Mouse (Mus musculus) cerebellum, adult 2 months (tissue): ENCODE measurements at regions not wholly inside any gene's neighbourhood (a gene's known extent, or its start where the extent isn't known, plus 50 kb on each side); places are given as distances from the start of the nearest gene placed in this dataset.

Source experiments
- CTCF ChIP-seq: fragments of 200-500 bp; IDR thresholded peaks from 2 replicates; pipeline ENCODE4 v1.5.1; 2011; ENCODE audit warnings: low read depth, mild to moderate bottlenecking, control low read depth, low read length, moderate library complexity, borderline replicate concordance; ENCODE audit not compliant: insufficient read depth
- POLR2A ChIP-seq: fragments of 200-500 bp; IDR thresholded peaks from 2 replicates; pipeline ENCODE4 v1.6.1; 2011; ENCODE audit warnings: low read length, control low read depth, borderline replicate concordance; ENCODE audit not compliant: insufficient read depth

DNA sequence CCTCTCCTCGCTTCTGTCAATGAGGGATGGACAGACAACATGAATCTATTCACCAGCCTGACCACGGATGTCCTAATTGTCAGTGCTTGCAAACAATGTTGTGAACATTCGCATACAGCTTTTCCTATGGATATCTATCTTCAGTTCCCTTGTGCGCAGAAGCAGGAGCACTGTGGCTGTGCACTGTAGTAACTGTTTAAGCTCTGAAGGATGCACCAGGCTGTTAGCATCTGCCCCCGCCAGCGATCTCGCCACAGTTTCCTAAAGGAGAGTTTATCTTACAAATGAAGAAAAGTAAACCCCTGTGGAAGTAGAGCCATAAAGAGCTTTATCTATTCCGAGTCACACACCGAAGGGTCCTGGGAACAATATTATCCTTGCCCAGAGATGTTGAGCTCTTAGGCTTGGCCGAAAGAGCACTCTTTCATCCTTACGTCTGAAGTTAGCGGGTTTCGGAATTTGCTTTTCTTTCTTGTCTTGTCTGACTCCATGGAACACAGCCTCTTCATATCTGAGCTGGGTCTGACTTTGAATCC is 357.4 kb downstream of the Agtpbp1 start:
- TF ChIP-seq CTCF = no peak
- TF ChIP-seq POLR2A = no peak
